Mouse (Mus musculus) cerebellum, adult 2 months (tissue): ENCODE measurements at regions not wholly inside any gene's neighbourhood (a gene's known extent, or its start where the extent isn't known, plus 50 kb on each side); places are given as distances from the start of the nearest gene placed in this dataset.

ENCODE experiments used
- CTCF ChIP-seq: fragments of 200-500 bp; IDR thresholded peaks from 2 replicates; pipeline ENCODE4 v1.5.1; 2011; ENCODE audit warnings: low read depth, mild to moderate bottlenecking, control low read depth, low read length, moderate library complexity, borderline replicate concordance; ENCODE audit not compliant: insufficient read depth
- POLR2A ChIP-seq: fragments of 200-500 bp; IDR thresholded peaks from 2 replicates; pipeline ENCODE4 v1.6.1; 2011; ENCODE audit warnings: low read length, control low read depth, borderline replicate concordance; ENCODE audit not compliant: insufficient read depth

- no peak for TF ChIP-seq CTCF
- TF ChIP-seq POLR2A: no peak
These were observed 924.1 kb upstream of the Gm5150 start for GRCm38 (mm10) chr3:16930299-16930698.
